Mouse (Mus musculus) neural tube, embryonic 12.5 days (tissue): ENCODE measurements around the gene Tep1. TPM values are rescaled to one million over a fixed set of nuclear protein-coding genes. Genes with fewer than 3 reads are reported as not detected.
"Not testable (repeated sequence)": the region's sequence is repeated elsewhere in the genome, so short reads cannot be mapped to it uniquely, and the experiment has no call there.

ENCODE experiments used
- ATAC-seq: fragments of 200-750 bp; cut with Nextera tagmentation; 2 replicates; pipeline ENCODE4 v1.8.0; 2017; ENCODE audit warnings: low read depth, mild to moderate bottlenecking, moderate TSS enrichment, moderate library complexity; ENCODE audit not compliant: low FRiP score
- H3K27ac ChIP-seq: fragments of 300-500 bp; sonication (generic); 2 replicates; pipeline ENCODE4 v1.5.1; 2016
- H3K27me3 ChIP-seq: fragments of 300-500 bp; sonication (generic); replicated peaks from 2 replicates; pipeline ENCODE4 v1.6.1; 2016; ENCODE audit warnings: mild to moderate bottlenecking
- H3K36me3 ChIP-seq: fragments of 300-500 bp; sonication (generic); 2 replicates; pipeline ENCODE4 v1.6.1; 2016; ENCODE audit warnings: mild to moderate bottlenecking
- H3K4me1 ChIP-seq: fragments of 300-500 bp; sonication (generic); 2 replicates; pipeline ENCODE4 v1.6.1; 2016
- H3K4me2 ChIP-seq: fragments of 300-500 bp; sonication (generic); replicated peaks from 2 replicates; pipeline ENCODE4 v1.6.1; 2016; ENCODE audit warnings: mild to moderate bottlenecking
- H3K4me3 ChIP-seq: fragments of 300-500 bp; sonication (generic); 2 replicates; pipeline ENCODE4 v1.5.1; 2016
- H3K9ac ChIP-seq: fragments of 300-500 bp; sonication (generic); 2 replicates; pipeline ENCODE4 v1.6.1; 2016; ENCODE audit warnings: mild to moderate bottlenecking
- H3K9me3 ChIP-seq: fragments of 300-500 bp; sonication (generic); 2 replicates; pipeline ENCODE4 v1.6.1; 2016; ENCODE audit warnings: mild to moderate bottlenecking
- WGBS: fragments of 180-500 bp; shearing (Covaris S2); methylation state at CpG from one replicate; pipeline ENCODE4 v1.1.7; 2016; 5-methylcytosine and 5-hydroxymethylcytosine counted together
- polyA plus RNA-seq: library from polyadenylated mRNA; unstranded; fragments of >200 nt; fragmentation: Nextera tagmentation; extraction: Ambion mirVana; gene quantifications from 2 replicates; pipeline ENCODE4 v1.2.1, GENCODE M21; 2016

Tep1 gene
- polyA plus RNA-seq, 1 experiment from 2014 or later, result 5.9 TPM

DNA sequence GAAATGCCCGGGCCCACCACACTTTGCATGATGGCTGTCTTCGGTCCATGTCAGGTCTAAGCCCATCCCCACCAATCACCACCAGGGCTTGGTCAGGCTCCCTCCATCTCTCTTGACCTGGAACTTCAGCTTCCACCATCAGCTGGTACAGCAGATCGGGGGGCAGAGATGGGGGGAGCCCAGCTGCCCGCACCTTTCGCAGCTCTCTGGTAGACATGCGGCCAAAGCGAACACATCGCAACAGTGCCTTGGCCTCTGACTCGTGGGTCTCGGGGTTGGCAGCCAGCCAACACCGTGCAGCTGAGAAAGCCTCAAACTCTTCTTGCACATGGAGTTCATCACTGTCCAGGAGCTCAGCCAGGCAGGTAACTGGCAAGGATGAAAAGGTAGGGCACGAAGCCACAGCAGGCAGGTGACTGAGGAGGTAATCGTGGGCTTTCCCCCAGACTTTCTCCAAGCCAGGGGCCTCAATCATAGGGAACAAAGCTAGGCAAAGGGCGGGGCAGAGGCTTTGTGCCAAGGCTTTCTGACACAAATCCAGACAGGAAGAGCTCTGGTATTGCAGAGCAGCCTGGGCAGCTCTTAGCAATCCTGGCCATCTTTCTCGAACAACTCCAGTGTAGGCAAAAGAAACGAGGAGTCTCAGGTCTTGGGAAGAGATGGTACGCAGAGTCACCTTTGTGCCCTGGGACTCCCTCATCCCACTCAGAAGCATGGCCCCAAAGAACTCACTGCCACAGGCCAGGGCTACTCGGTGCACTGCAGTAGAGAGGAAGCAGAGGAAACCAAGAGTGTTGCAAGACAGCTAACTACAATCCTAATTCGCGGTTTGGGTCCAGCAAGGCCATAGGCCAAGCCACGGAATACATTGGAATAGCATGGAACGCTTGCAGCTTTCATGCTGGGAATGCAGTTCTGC, 22.4 kb upstream of the Tep1 start:
- peaks cover 3% of the 10 kb centered on the region; the same call in 1 of the 2 replicates for H3K27me3 ChIP-seq
- H3K4me2 ChIP-seq, result no peak overlapping the region
- H3K9ac ChIP-seq, result no peak overlapping the region
- WGBS, result 90% methylated on average over 22 of the region's 22 CpGs
- no peaks in the 10 kb centered on the region for H3K36me3 ChIP-seq
- H3K27ac ChIP-seq, result no peak overlapping the region
- no peak overlapping the region for H3K4me3 ChIP-seq
- H3K9me3 ChIP-seq, result no peaks in the 10 kb centered on the region
- peaks cover 10% of the 10 kb centered on the region for H3K4me1 ChIP-seq
- ATAC-seq, result no peak

GRCm38 (mm10) chr14:50892091-50892490, 21.7 kb upstream of the Tep1 start:
- 88% methylated on average over 7 of the region's 7 CpGs for WGBS
- Histone ChIP-seq H3K36me3 (no peaks in the 10 kb centered on the region), H3K4me1 (peaks cover 8% of the 10 kb centered on the region), H3K9me3 (no peaks in the 10 kb centered on the region), H3K27me3 (peaks cover under 1% of the 10 kb centered on the region; the same call in 1 of the 2 replicates), H3K9ac (no peak overlapping the region), H3K4me3 (no peak overlapping the region), H3K27ac (no peak overlapping the region), H3K4me2 (no peak overlapping the region)
- ATAC-seq, result no peak

DNA sequence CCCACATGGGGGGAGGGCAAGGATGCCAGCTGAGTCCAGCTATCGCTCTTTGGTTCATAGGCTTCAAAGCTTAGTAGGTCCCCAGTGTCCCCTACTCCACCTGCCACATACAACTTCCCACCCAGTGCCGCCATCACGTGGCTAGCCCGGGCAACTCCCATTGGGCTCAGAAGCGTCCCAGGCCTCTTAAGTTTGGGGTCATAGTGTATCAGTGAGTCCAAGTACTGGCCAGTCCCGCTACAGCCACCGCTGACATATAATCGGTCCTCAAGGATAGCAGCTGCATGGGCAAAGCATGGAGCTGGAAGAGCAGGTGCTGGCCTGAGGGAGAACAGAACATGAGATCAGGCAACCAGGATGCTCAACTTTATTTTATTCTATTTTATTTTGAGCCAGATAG, 21.3 kb upstream of the Tep1 start:
- H3K4me2 ChIP-seq, result no peak overlapping the region
- no peak overlapping the region for H3K9ac ChIP-seq
- 93% methylated on average over 8 of the region's 8 CpGs for WGBS
- ATAC-seq, result no peak
- H3K4me3 ChIP-seq, result no peak overlapping the region
- peaks cover 3% of the 10 kb centered on the region for H3K4me1 ChIP-seq
- H3K36me3 ChIP-seq, result no peaks in the 10 kb centered on the region
- H3K9me3 ChIP-seq, result no peaks in the 10 kb centered on the region
- H3K27ac ChIP-seq, result no peak overlapping the region
- H3K27me3 ChIP-seq, result no peaks in the 10 kb centered on the region; the same call in 1 of the 2 replicates

DNA sequence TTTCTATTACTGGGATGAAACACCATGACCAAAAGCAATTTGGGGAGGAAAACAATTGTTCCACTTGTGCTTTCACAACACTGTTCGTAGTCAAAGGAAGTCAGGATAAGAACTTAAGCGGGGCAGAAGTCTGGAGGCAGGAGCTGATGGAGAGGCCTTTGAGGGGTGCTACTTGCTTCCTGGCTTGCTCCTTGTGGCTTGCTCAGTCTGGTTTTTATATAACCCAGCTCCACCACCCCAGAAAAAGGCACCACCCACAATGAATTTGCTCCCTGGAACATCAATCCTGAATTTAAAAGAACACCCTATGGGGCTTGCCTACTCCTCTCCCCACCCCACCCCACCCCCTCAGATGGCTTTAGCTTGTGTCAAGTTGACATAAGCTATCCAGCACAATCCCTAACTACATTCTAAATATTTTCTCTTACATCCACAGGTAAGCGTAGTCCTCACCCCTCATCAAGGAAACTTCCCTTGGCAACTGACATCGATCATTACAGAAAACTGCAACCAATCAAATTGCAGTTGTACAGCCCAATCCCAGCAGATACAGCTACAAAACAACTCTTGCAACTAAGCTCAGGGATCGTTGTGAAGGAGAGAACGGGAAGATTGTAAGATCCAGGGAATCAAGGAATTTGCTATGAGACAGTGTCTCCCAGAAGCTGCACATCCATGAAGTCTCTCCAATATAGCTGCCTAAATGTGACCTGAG, 6.0 kb upstream of the Tep1 start:
- Histone ChIP-seq H3K4me3 (no peak overlapping the region), H3K36me3 (no peaks in the 10 kb centered on the region), H3K4me1 (no peaks in the 10 kb centered on the region), H3K9me3 (no peaks in the 10 kb centered on the region), H3K9ac (no peak overlapping the region), H3K4me2 (no peak overlapping the region), H3K27me3 (no peaks in the 10 kb centered on the region), H3K27ac (no peak overlapping the region)
- ATAC-seq, result no peak
- WGBS, result 84% methylated on average over 6 of the region's 6 CpGs

GRCm38 (mm10) chr14:50875591-50876230, 5.4 kb upstream of the Tep1 start:
- no peak overlapping the region for H3K27ac ChIP-seq
- H3K36me3 ChIP-seq, result no peaks in the 10 kb centered on the region
- no peaks in the 10 kb centered on the region for H3K9me3 ChIP-seq
- H3K4me3 ChIP-seq, result no peak overlapping the region
- H3K27me3 ChIP-seq, result no peaks in the 10 kb centered on the region
- no peak for ATAC-seq
- WGBS, result 84% methylated on average over 6 of the region's 6 CpGs
- H3K4me2 ChIP-seq, result no peak overlapping the region
- no peak overlapping the region for H3K9ac ChIP-seq
- no peaks in the 10 kb centered on the region for H3K4me1 ChIP-seq

DNA sequence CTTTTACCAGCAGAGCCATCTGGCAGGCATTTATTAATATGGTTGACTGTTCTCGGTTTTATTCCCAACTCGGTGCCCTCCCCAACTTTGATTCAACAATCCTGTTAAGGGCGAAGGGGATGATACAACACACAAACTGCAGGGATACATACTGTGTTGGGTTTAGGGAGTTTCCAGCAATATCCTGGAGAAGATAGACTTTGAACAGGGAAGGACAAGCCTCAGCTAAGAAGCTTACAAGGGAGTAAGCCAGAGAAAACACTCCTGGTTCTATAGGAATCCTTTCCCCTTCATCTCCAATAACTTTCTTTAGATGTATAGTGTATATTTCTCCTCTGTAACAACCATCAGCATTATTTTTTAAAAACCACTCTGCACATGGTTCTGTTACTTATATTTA, 4.8 kb upstream of the Tep1 start:
- Histone ChIP-seq H3K4me1 (no peaks in the 10 kb centered on the region), H3K4me2 (no peak overlapping the region), H3K27me3 (no peaks in the 10 kb centered on the region), H3K9ac (no peak overlapping the region), H3K27ac (no peak overlapping the region), H3K4me3 (no peak overlapping the region), H3K36me3 (no peaks in the 10 kb centered on the region), H3K9me3 (no peaks in the 10 kb centered on the region)
- 89% methylated on average over 3 of the region's 3 CpGs for WGBS
- ATAC-seq, result no peak

GRCm38 (mm10) chr14:50871284-50871683, 924 bp upstream of the Tep1 start:
- no peak overlapping the region for H3K4me3 ChIP-seq
- WGBS, result 87% methylated on average over 2 of the region's 2 CpGs
- no peak overlapping the region for H3K27ac ChIP-seq
- H3K4me2 ChIP-seq, result peak overlapping the region; percentile 72; the same call in 1 of the 2 replicates
- ATAC-seq, result no peak
- no peaks in the 10 kb centered on the region for H3K9me3 ChIP-seq
- no peaks in the 10 kb centered on the region for H3K27me3 ChIP-seq
- H3K36me3 ChIP-seq, result no peaks in the 10 kb centered on the region
- H3K4me1 ChIP-seq, result no peaks in the 10 kb centered on the region
- H3K9ac ChIP-seq, result no peak overlapping the region

GRCm38 (mm10) chr14:50870805-50871143, 414 bp upstream of the Tep1 start:
- H3K36me3 ChIP-seq, result no peaks in the 10 kb centered on the region
- H3K4me2 ChIP-seq, result peak overlapping the region; percentile 72
- peak overlapping the region; percentile 56 for H3K9ac ChIP-seq
- peak overlapping the region; percentile 51 for H3K4me3 ChIP-seq
- H3K4me1 ChIP-seq, result no peaks in the 10 kb centered on the region
- WGBS, result 25% methylated on average over 5 of the region's 5 CpGs
- H3K27me3 ChIP-seq, result no peaks in the 10 kb centered on the region
- no peaks in the 10 kb centered on the region for H3K9me3 ChIP-seq
- H3K27ac ChIP-seq, result no peak overlapping the region
- no peak for ATAC-seq

DNA sequence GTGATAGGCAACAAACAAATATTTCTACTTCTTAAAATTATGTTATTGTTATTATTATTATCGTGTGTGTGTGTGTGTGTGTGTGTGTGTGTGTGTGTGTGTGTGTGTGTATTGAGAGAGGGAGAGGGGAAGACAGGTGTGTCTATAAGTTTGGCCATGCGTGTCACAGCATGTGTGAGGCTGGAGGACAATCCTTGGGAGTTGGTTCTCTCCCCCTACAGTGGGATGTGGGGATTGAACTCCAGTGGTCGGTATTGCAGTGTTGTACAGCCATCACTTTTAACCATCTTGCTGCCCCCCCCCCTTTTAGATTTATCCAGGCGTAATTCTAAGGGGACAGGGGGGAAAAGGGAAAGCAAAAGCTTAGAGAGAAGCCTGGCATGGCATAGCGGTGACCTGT, 1.7 kb downstream of the Tep1 start:
- Histone ChIP-seq H3K4me3 (no peak overlapping the region), H3K27ac (no peak overlapping the region), H3K9ac (no peak overlapping the region), H3K4me2 (no peak overlapping the region), H3K36me3 (no peaks in the 10 kb centered on the region), H3K27me3 (no peaks in the 10 kb centered on the region), H3K9me3 (no peaks in the 10 kb centered on the region), H3K4me1 (no peaks in the 10 kb centered on the region)
- no peak for ATAC-seq
- 89% methylated on average over 5 of the region's 5 CpGs for WGBS

- no peak for ATAC-seq
- Histone ChIP-seq H3K9me3 (no peaks in the 10 kb centered on the region), H3K27me3 (no peaks in the 10 kb centered on the region), H3K4me1 (no peaks in the 10 kb centered on the region), H3K27ac (no peak overlapping the region), H3K9ac (no peak overlapping the region), H3K36me3 (no peaks in the 10 kb centered on the region), H3K4me2 (no peak overlapping the region), H3K4me3 (no peak overlapping the region)
- WGBS, result 74% methylated on average over 4 of the region's 4 CpGs
Measured at GRCm38 (mm10) chr14:50868211-50868610, 2.1 kb downstream of the Tep1 start.

DNA sequence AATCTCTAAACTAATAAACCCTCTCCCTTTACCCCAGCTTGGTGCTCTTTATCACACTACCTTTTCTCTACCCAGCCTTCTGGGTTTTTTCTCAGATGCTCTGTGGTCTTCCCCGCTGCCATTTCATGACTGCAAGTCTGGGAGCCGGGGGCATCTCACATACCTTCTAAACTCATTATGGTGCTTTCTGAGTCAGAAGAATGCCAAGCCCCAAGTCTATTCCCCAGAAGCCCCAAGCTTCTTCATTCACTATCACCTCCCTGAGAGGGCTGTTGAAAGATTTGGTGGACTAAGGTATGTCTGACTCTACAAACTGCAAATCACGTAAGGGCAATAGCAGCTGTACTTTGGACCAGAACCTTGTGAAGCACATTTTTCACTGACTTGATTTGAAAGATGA, 3.4 kb downstream of the Tep1 start:
- WGBS, result 92% methylated on average over 3 of the region's 3 CpGs
- Histone ChIP-seq H3K27ac (no peak overlapping the region), H3K4me2 (no peak overlapping the region), H3K9me3 (no peaks in the 10 kb centered on the region), H3K27me3 (no peaks in the 10 kb centered on the region), H3K36me3 (peaks cover 4% of the 10 kb centered on the region; the same call in 1 of the 2 replicates), H3K4me1 (no peaks in the 10 kb centered on the region), H3K4me3 (no peak overlapping the region), H3K9ac (no peak overlapping the region)
- ATAC-seq, result no peak

GRCm38 (mm10) chr14:50865005-50865404, 5.4 kb downstream of the Tep1 start:
- not testable (repeated sequence) for H3K9me3 ChIP-seq, H3K9ac ChIP-seq, H3K36me3 ChIP-seq, H3K4me3 ChIP-seq, ATAC-seq, H3K27me3 ChIP-seq, H3K4me2 ChIP-seq, H3K4me1 ChIP-seq, H3K27ac ChIP-seq
